Mouse (Mus musculus) lung, postnatal 0 days (tissue): ENCODE results near the gene 1600015I10Rik.

Experiments
- CTCF ChIP-seq: IDR thresholded peaks from 2 replicates; pipeline ENCODE4 v1.5.1; 2016; ENCODE audit warnings: antibody characterized with exemption, mild to moderate bottlenecking
- EP300 ChIP-seq: IDR thresholded peaks from 2 replicates; pipeline ENCODE4 v1.6.1; 2016; ENCODE audit warnings: antibody characterized with exemption, mild to moderate bottlenecking, control low read depth

GRCm38 (mm10) chr6:48905606-48906005 is 24.1 kb upstream of the 1600015I10Rik start:
- TF ChIP-seq CTCF (no peak), EP300 (no peak)
